Mouse (Mus musculus): ENCODE data around the gene 4930453N24Rik. TPM values are rescaled to one million over a fixed set of nuclear protein-coding genes. Genes with fewer than 3 reads are reported as not detected.

Gene 4930453N24Rik
- polyA plus RNA-seq (2016; fragmentation: Nextera tagmentation; extraction: Ambion mirVana) = 26.9 and 27.5 TPM in 2 replicates

GRCm38 (mm10) chr16:64770521-64771430, at the start of gene 4930453N24Rik:
TSS of gene 4930453N24Rik (minus strand) at chr16:64771161.
- ATAC-seq (ENCODE audit: low FRiP score, low read depth) = peak; percentile 95
- H3K9me3 ChIP-seq = no peaks in the 10 kb centered on the region
- 2% methylated on average over 72 of the region's 72 CpGs for WGBS

GRCm38 (mm10) chr16:64817094-64817765, 46.3 kb upstream of the 4930453N24Rik start:
- Histone ChIP-seq H3K9me3 (no peaks in the 10 kb centered on the region), H3K27me3 (replicated peaks) (no peaks in the 10 kb centered on the region), H3K36me3 (peaks cover 8% of the 10 kb centered on the region), H3K27ac (no peak overlapping the region), H3K4me2 (replicated peaks) (no peak overlapping the region), H3K9ac (no peak overlapping the region), H3K4me1 (no peaks in the 10 kb centered on the region), H3K4me3 (no peak overlapping the region)
- no peak for ATAC-seq (ENCODE audit: low FRiP score, low read depth)
- 94% methylated on average over 3 of the region's 3 CpGs for WGBS

More at GRCm38 (mm10) chr16:64770521-64771430, at the start of gene 4930453N24Rik:
- H3K4me2 ChIP-seq (replicated peaks) = peak within 1 kb of the TSS; percentile 62
- 0 out of 2 replicates have a peak within 1 kb of the TSS, but pooled peaks have one; percentile 69 for H3K27ac ChIP-seq
- peaks cover 4% of the 10 kb centered on the region; the same call in 1 of the 2 replicates for H3K4me1 ChIP-seq
- H3K27me3 ChIP-seq (replicated peaks) = no peaks in the 10 kb centered on the region
- peak within 1 kb of the TSS; percentile 80 for H3K9ac ChIP-seq
- H3K36me3 ChIP-seq = peaks cover 18% of the 10 kb centered on the region
- peak within 1 kb of the TSS; percentile 89 for H3K4me3 ChIP-seq

GRCm38 (mm10) chr16:64803041-64803440, 32.1 kb upstream of the 4930453N24Rik start:
- no peak for ATAC-seq (ENCODE audit: low FRiP score, low read depth)
- H3K4me2 ChIP-seq (replicated peaks) = no peak overlapping the region
- no peaks in the 10 kb centered on the region for H3K4me1 ChIP-seq
- H3K9me3 ChIP-seq = no peaks in the 10 kb centered on the region
- no peak overlapping the region for H3K27ac ChIP-seq
- 90% methylated on average over 3 of the region's 3 CpGs for WGBS
- H3K27me3 ChIP-seq (replicated peaks) = no peaks in the 10 kb centered on the region
- peaks cover 5% of the 10 kb centered on the region; the same call in 1 of the 2 replicates for H3K36me3 ChIP-seq
- no peak overlapping the region for H3K4me3 ChIP-seq
- H3K9ac ChIP-seq = no peak overlapping the region

GRCm38 (mm10) chr16:64801638-64802037, 30.7 kb upstream of the 4930453N24Rik start:
- Histone ChIP-seq H3K27me3 (replicated peaks) (no peaks in the 10 kb centered on the region), H3K4me3 (no peak overlapping the region), H3K36me3 (peaks cover 5% of the 10 kb centered on the region; the same call in 1 of the 2 replicates), H3K27ac (no peak overlapping the region), H3K4me1 (no peaks in the 10 kb centered on the region), H3K9me3 (no peaks in the 10 kb centered on the region), H3K9ac (no peak overlapping the region), H3K4me2 (replicated peaks) (no peak overlapping the region)
- no peak for ATAC-seq (ENCODE audit: low FRiP score, low read depth)

GRCm38 (mm10) chr16:64800393-64800792, 29.4 kb upstream of the 4930453N24Rik start:
- H3K4me2 ChIP-seq (replicated peaks) = no peak overlapping the region
- H3K27ac ChIP-seq = no peak overlapping the region
- no peak overlapping the region for H3K4me3 ChIP-seq
- no peaks in the 10 kb centered on the region for H3K27me3 ChIP-seq (replicated peaks)
- WGBS = 92% methylated on average over 5 of the region's 5 CpGs
- H3K9me3 ChIP-seq = no peaks in the 10 kb centered on the region
- no peak for ATAC-seq (ENCODE audit: low FRiP score, low read depth)
- no peaks in the 10 kb centered on the region for H3K4me1 ChIP-seq
- peaks cover 3% of the 10 kb centered on the region; the same call in 1 of the 2 replicates for H3K36me3 ChIP-seq
- H3K9ac ChIP-seq = no peak overlapping the region

GRCm38 (mm10) chr16:64794802-64795201, 23.8 kb upstream of the 4930453N24Rik start:
- H3K4me3 ChIP-seq = no peak overlapping the region
- no peak overlapping the region for H3K27ac ChIP-seq
- H3K27me3 ChIP-seq (replicated peaks) = no peaks in the 10 kb centered on the region
- 86% methylated on average over 2 of the region's 2 CpGs for WGBS
- no peak for ATAC-seq (ENCODE audit: low FRiP score, low read depth)
- H3K9ac ChIP-seq = no peak overlapping the region
- H3K4me1 ChIP-seq = no peaks in the 10 kb centered on the region
- H3K36me3 ChIP-seq = no peaks in the 10 kb centered on the region
- no peaks in the 10 kb centered on the region for H3K9me3 ChIP-seq
- H3K4me2 ChIP-seq (replicated peaks) = no peak overlapping the region

- Histone ChIP-seq H3K4me1 (no peaks in the 10 kb centered on the region), H3K4me3 (no peak overlapping the region), H3K27me3 (replicated peaks) (no peaks in the 10 kb centered on the region), H3K27ac (no peak overlapping the region), H3K4me2 (replicated peaks) (no peak overlapping the region), H3K36me3 (peaks cover 13% of the 10 kb centered on the region), H3K9ac (no peak overlapping the region), H3K9me3 (no peaks in the 10 kb centered on the region)
- WGBS = 95% methylated on average over 3 of the region's 3 CpGs
- no peak for ATAC-seq (ENCODE audit: low FRiP score, low read depth)
These were observed 18.7 kb upstream of the 4930453N24Rik start for GRCm38 (mm10) chr16:64789706-64790105.

GRCm38 (mm10) chr16:64775516-64775915, 4.6 kb upstream of the 4930453N24Rik start:
- Histone ChIP-seq H3K9ac (no peak overlapping the region), H3K4me1 (no peaks in the 10 kb centered on the region), H3K4me3 (no peak overlapping the region), H3K27me3 (replicated peaks) (no peaks in the 10 kb centered on the region), H3K4me2 (replicated peaks) (no peak overlapping the region), H3K9me3 (no peaks in the 10 kb centered on the region), H3K36me3 (no peaks in the 10 kb centered on the region; the same call in 1 of the 2 replicates), H3K27ac (no peak overlapping the region)
- WGBS = 82% methylated on average over 1 of the region's 1 CpGs
- no peak for ATAC-seq (ENCODE audit: low FRiP score, low read depth)

GRCm38 (mm10) chr16:64771431-64771818, 464 bp upstream of the 4930453N24Rik start:
- H3K4me2 ChIP-seq (replicated peaks) = peak overlapping the region; percentile 62
- peak overlapping the region; percentile 89 for H3K4me3 ChIP-seq
- H3K36me3 ChIP-seq = peaks cover 11% of the 10 kb centered on the region
- peak overlapping the region; percentile 80; the same call in 1 of the 2 replicates for H3K9ac ChIP-seq
- peaks cover 4% of the 10 kb centered on the region; the same call in 1 of the 2 replicates for H3K4me1 ChIP-seq
- H3K27me3 ChIP-seq (replicated peaks) = no peaks in the 10 kb centered on the region
- no peak overlapping the region for H3K27ac ChIP-seq
- H3K9me3 ChIP-seq = no peaks in the 10 kb centered on the region
- 79% methylated on average over 2 of the region's 2 CpGs for WGBS
- ATAC-seq (ENCODE audit: low FRiP score, low read depth) = peak; percentile 44; the same call in 1 of the 2 replicates

GRCm38 (mm10) chr16:64766696-64767300, 4.2 kb downstream of the 4930453N24Rik start:
- Histone ChIP-seq H3K36me3 (peaks cover 47% of the 10 kb centered on the region), H3K9me3 (0 out of 2 replicates have a peak, but pooled peaks cover 9% of the 10 kb centered on the region), H3K27me3 (replicated peaks) (no peaks in the 10 kb centered on the region), H3K4me3 (no peak overlapping the region), H3K4me1 (peaks cover 4% of the 10 kb centered on the region; the same call in 1 of the 2 replicates), H3K9ac (no peak overlapping the region), H3K27ac (no peak overlapping the region), H3K4me2 (replicated peaks) (no peak overlapping the region)
- ATAC-seq (ENCODE audit: low FRiP score, low read depth) = no peak
- 96% methylated on average over 8 of the region's 8 CpGs for WGBS

GRCm38 (mm10) chr16:64759245-64759626, 11.7 kb downstream of the 4930453N24Rik start:
- no peak overlapping the region for H3K4me2 ChIP-seq (replicated peaks)
- H3K4me3 ChIP-seq = no peak overlapping the region
- H3K9me3 ChIP-seq = peaks cover 14% of the 10 kb centered on the region; the same call in 1 of the 2 replicates
- H3K36me3 ChIP-seq = peaks cover 17% of the 10 kb centered on the region
- H3K9ac ChIP-seq = no peak overlapping the region
- WGBS = 89% methylated on average over 1 of the region's 1 CpGs
- H3K27me3 ChIP-seq (replicated peaks) = no peaks in the 10 kb centered on the region
- H3K27ac ChIP-seq = no peak overlapping the region
- ATAC-seq (ENCODE audit: low FRiP score, low read depth) = no peak
- no peaks in the 10 kb centered on the region for H3K4me1 ChIP-seq

Data from neural tube, embryonic 12.5 days (tissue).